Mouse (Mus musculus) retina, postnatal 1 day (tissue): Measurements from ENCODE around the gene Slco6c1.

Source experiments
- DNase-seq: peaks from one replicate; pipeline ENCODE4 v3.0.0-alpha.2; 2012

Gene Slco6c1

DNA sequence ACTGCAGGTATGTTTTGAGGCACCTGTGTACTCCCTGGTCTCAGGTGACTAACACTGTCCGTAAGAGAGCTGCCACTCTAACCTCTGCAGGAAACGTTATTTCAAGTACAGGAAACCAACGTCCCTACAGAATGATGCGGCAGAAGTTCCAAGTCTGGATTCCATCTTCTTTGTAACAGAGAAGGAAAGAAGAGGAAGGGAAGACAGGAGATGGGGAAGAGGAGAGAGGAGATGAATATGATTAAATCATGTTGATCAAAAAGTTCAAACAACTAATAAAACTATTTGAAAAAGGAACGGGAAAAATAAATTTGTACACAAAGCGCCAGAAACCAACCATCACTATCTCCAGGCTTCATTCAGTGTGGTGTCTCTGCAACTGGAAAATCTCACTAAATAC lies at the start of gene Slco6c1:
Slco6c1 (minus strand) TSS at position 101 of the 400 bp plus-strand sequence.
- DNase-seq = no peak

GRCm38 (mm10) chr1:97038982-97039381 lies 89.1 kb downstream of the Slco6c1 start:
- DNase-seq = no peak

DNA sequence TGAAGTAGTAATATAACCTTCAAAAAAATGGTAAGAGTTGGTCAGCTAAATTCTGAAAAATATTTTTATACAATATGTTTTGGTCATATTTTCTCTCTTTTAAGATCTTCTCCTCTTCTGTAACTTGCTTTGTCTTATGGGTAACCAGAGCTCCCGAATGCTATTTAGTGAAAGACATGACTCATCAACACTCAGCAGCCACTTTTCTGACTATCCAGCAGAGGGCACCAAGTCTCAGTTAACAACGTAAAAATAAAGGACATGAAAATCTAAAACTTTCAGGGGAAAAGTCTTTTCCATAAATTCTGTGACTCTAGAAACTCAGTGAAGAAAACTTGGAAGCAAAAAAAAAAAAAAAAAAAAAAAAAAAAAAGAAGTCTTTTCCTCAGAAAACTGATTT lies 89.6 kb downstream of the Slco6c1 start:
- DNase-seq = peak; percentile 43

GRCm38 (mm10) chr1:97037955-97038354 lies 90.1 kb downstream of the Slco6c1 start:
- no peak for DNase-seq

DNA sequence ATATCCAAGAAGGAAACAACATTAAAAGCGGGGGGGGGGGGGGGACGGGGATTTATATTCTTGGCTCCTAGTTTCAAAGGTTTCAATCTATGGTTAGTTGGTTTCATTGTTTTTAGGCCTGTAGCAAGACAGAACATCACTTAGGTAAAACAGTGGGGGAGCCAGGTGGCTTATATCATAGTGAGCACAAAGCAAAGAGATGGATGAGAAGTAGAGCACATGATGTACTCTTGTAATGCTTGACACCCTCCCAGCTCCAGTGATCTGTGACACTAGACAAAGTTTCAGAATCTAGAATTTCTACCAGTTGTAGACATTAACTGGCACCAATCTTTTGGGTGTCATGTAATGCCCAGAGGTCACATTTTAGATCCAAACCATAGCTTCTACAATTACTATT lies 106.7 kb downstream of the Slco6c1 start:
- no peak for DNase-seq

- DNase-seq = no peak
Observed at GRCm38 (mm10) chr1:97019404-97019803, 108.7 kb downstream of the Slco6c1 start.

DNA sequence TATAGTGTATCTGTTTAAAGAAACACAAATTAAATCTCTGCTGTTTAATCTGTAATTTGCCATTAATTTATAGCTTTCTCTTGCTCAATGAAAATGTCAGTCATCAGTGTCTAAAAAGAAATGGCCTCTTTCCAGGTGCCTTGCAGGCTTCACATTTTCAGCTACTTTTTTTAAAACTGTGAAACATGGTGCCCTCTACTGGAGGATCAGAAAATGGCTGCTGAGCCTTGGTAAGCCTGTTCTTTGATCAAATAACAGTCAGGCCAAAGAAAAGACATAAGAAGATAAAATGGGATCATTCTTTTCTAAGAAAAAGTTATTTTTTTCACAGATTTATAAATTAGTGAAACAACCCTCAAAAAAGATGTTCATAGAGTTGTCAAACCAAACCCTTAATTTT lies 109.1 kb downstream of the Slco6c1 start:
- DNase-seq = peak; percentile 52
